Mouse (Mus musculus) lung, postnatal 0 days (tissue): ENCODE results near the gene Hspb9.

Source experiments
- CTCF ChIP-seq: IDR thresholded peaks from 2 replicates; pipeline ENCODE4 v1.5.1; 2016; ENCODE audit warnings: antibody characterized with exemption, mild to moderate bottlenecking
- EP300 ChIP-seq: IDR thresholded peaks from 2 replicates; pipeline ENCODE4 v1.6.1; 2016; ENCODE audit warnings: antibody characterized with exemption, mild to moderate bottlenecking, control low read depth

DNA sequence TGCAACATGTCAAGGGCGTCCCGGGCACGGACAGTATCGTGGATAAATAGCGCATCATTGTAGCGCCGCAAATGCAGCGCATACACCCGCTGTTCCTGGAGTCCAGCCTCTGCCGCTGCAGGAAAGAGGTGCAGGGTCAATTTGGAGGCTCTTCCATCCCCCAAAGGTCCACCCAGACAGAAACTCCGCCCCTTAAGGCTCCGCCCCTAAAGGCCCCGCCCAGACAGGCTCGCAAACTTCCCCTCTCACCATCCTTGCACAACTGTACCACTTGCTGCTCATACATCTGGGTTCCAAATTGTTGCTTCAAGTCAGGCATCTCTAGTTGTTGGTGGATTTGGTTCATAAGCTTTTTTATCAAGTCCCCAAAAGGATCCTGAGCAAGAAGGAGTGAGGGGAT is 12.3 kb upstream of the Hspb9 start:
- no peak for TF ChIP-seq EP300
- TF ChIP-seq CTCF = no peak
